Mouse (Mus musculus): ENCODE measurements around the gene Rpl27.
"Not testable (repeated sequence)": the region's sequence is repeated elsewhere in the genome, so short reads cannot be mapped to it uniquely, and the experiment has no call there.

DNA sequence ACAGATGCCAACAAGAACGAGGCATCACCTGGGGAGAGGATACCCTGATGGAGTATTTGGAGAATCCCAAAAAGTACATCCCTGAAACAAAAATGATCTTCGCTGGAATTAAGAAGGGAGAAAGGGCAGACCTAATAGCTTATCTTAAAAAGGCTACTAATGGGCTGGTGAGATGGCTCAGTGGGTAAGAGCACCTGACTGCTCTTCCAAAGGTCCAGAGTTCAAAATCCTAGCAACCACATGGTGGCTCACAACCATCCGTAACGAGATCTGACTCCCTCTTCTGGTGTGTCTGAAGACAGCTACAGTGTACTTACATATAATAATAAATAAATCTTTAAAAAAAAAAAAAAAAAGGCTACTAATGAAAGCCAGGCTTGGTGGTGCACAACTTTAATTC, 34.3 kb downstream of the Rpl27 start:
- TF ChIP-seq GATA1 (IDR thresholded peaks at IDR 0.05; ENCODE audit: borderline replicate concordance, low read length); FLI1 (IDR thresholded peaks at IDR 0.05; ENCODE audit: low read length): not testable (repeated sequence)
